Mouse (Mus musculus): ENCODE data around the gene Gm45062. TPM values are rescaled to one million over a fixed set of nuclear protein-coding genes. Genes with fewer than 3 reads are reported as not detected.

Gm45062 gene
- polyA plus RNA-seq, 1 experiment, result 3.9 TPM

GRCm38 (mm10) chr6:8373051-8373450, 113.8 kb downstream of the Gm45062 start:
- H3K4me3 ChIP-seq (ENCODE audit: insufficient read depth, low read depth, low read length), result no peak overlapping the region
- H3K27ac ChIP-seq (replicated peaks; ENCODE audit: low read depth, low read length), result no peak overlapping the region
- no peaks in the 10 kb centered on the region for H3K4me1 ChIP-seq (ENCODE audit: control insufficient read depth, insufficient read depth, insufficient read length, low read length)

GRCm38 (mm10) chr6:8373851-8374250, 114.6 kb downstream of the Gm45062 start:
- H3K27ac ChIP-seq (replicated peaks; ENCODE audit: low read depth, low read length), result no peak overlapping the region
- no peaks in the 10 kb centered on the region for H3K4me1 ChIP-seq (ENCODE audit: control insufficient read depth, insufficient read depth, insufficient read length, low read length)
- H3K4me3 ChIP-seq (ENCODE audit: insufficient read depth, low read depth, low read length), result no peak overlapping the region

GRCm38 (mm10) chr6:8374290-8374689, 115.0 kb downstream of the Gm45062 start:
- H3K4me1 ChIP-seq (ENCODE audit: control insufficient read depth, insufficient read depth, insufficient read length, low read length), result no peaks in the 10 kb centered on the region
- no peak overlapping the region for H3K4me3 ChIP-seq (ENCODE audit: insufficient read depth, low read depth, low read length)
- no peak overlapping the region for H3K27ac ChIP-seq (replicated peaks; ENCODE audit: low read depth, low read length)

DNA sequence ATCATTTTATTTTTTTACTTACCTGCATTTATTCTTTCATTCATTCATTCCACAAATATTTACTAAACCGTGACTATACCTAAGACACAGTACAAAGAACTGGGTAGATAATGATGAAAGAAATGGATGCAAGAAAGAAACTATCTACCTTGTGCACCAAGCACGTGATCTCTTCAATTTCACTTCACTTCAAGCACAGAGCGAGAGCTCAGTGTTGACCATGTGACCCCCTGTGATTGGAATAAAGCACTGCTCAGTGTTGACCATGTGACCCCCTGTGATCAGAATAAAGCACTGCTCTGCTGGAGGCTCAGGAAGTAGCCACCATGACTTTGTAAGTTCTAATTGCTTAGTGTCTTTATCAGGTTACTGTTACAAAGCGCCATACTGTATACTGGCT, 115.5 kb downstream of the Gm45062 start:
- Histone ChIP-seq H3K4me1 (ENCODE audit: control insufficient read depth, insufficient read depth, insufficient read length, low read length) (no peaks in the 10 kb centered on the region), H3K4me3 (ENCODE audit: insufficient read depth, low read depth, low read length) (no peak overlapping the region), H3K27ac (replicated peaks; ENCODE audit: low read depth, low read length) (no peak overlapping the region)

DNA sequence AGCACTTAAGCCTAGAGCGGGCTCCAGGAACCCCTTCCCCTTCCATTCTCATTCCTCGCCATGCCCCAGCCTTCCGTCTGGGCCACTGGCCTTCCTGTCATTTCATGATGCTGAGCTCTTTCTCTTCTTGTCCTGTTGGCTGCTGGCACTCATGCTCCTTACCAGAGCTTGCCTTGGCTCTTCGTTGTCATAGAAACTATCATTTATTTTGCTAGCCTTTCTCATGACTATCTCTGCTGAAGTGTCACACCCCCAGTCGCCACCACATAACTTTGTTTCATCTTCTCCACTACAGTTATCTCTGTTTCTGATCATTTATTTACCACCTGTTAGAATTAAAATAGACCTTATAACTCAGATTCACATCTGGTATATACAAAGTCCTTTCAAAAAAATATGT, 117.1 kb downstream of the Gm45062 start:
- Histone ChIP-seq H3K4me1 (ENCODE audit: control insufficient read depth, insufficient read depth, insufficient read length, low read length) (no peaks in the 10 kb centered on the region), H3K27ac (replicated peaks; ENCODE audit: low read depth, low read length) (no peak overlapping the region), H3K4me3 (ENCODE audit: insufficient read depth, low read depth, low read length) (no peak overlapping the region)

DNA sequence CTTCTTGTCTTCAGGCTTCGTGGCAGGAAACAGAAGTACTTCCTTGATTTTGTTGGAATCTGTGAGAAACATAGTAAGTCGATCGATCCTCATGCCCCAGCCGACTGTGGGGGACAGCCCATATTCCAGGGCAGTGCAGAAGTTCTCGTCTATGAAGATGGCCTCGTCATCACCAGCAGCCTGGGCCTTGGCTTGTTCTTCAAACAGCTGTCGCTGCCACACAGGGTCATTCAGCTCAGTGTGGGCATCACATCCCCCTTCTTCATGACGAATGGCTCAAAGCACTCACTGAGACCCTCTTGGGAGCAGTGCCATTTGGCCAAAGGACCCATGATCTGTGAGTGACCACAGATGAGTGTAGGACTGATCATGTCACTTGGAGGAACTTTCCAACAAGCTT, 118.4 kb downstream of the Gm45062 start:
- Histone ChIP-seq H3K27ac (replicated peaks; ENCODE audit: low read depth, low read length) (no peak overlapping the region), H3K4me3 (ENCODE audit: insufficient read depth, low read depth, low read length) (no peak overlapping the region), H3K4me1 (ENCODE audit: control insufficient read depth, insufficient read depth, insufficient read length, low read length) (no peaks in the 10 kb centered on the region)

- Histone ChIP-seq H3K27ac (replicated peaks; ENCODE audit: low read depth, low read length) (no peak overlapping the region), H3K4me1 (ENCODE audit: control insufficient read depth, insufficient read depth, insufficient read length, low read length) (no peaks in the 10 kb centered on the region), H3K4me3 (ENCODE audit: insufficient read depth, low read depth, low read length) (no peak overlapping the region)
Observed at GRCm38 (mm10) chr6:8389307-8389706, 130.1 kb downstream of the Gm45062 start.

- H3K4me1 ChIP-seq (ENCODE audit: control insufficient read depth, insufficient read depth, insufficient read length, low read length), result no peaks in the 10 kb centered on the region
- no peak overlapping the region for H3K27ac ChIP-seq (replicated peaks; ENCODE audit: low read depth, low read length)
- no peak overlapping the region for H3K4me3 ChIP-seq (ENCODE audit: insufficient read depth, low read depth, low read length)
Observed at GRCm38 (mm10) chr6:8390296-8390695, 131.0 kb downstream of the Gm45062 start.

GRCm38 (mm10) chr6:8390935-8391334, 131.7 kb downstream of the Gm45062 start:
- H3K4me1 ChIP-seq (ENCODE audit: control insufficient read depth, insufficient read depth, insufficient read length, low read length), result no peaks in the 10 kb centered on the region
- no peak overlapping the region for H3K27ac ChIP-seq (replicated peaks; ENCODE audit: low read depth, low read length)
- no peak overlapping the region for H3K4me3 ChIP-seq (ENCODE audit: insufficient read depth, low read depth, low read length)

DNA sequence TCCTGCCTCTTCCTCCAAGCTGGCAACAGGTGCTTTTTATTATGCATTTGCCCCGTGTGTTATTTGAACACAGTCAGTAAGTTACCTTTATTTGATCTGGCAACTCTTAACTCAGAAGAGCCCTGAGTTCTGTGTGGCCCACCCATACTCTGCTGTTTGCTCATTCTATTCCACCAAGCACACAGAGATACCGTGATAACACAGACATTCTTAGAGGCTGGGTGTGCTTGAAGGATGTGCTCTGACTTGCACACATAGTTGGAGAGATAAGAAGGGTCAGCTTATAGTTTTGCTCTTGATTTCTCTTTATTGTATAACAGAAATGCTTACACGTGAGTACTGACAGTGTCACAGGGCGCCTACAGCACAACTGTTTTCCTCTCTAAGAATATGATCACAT, 133.8 kb downstream of the Gm45062 start:
- H3K27ac ChIP-seq (replicated peaks; ENCODE audit: low read depth, low read length), result no peak overlapping the region
- H3K4me3 ChIP-seq (ENCODE audit: insufficient read depth, low read depth, low read length), result no peak overlapping the region
- H3K4me1 ChIP-seq (ENCODE audit: control insufficient read depth, insufficient read depth, insufficient read length, low read length), result no peaks in the 10 kb centered on the region

DNA sequence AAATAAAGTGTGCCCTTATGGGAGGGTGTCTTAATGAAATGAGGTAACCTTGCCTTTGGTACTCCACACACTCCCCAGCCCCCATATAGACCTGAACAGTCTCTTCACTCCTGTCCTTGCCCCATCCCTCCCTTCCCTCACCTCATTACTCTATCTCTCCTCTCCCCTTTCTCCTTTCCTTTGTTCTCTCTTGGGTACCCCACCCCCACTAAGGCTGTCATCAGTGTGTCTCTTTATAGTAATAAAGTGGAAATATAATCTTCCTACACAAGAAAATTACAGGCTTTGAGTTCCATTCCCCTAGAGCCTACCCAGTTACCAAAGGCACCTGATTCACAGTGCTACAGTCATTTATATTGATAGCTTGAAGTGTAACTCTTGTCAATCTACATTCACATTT, 134.8 kb downstream of the Gm45062 start:
- no peak overlapping the region for H3K27ac ChIP-seq (replicated peaks; ENCODE audit: low read depth, low read length)
- H3K4me3 ChIP-seq (ENCODE audit: insufficient read depth, low read depth, low read length), result no peak overlapping the region
- H3K4me1 ChIP-seq (ENCODE audit: control insufficient read depth, insufficient read depth, insufficient read length, low read length), result no peaks in the 10 kb centered on the region

GRCm38 (mm10) chr6:8395061-8395460, 135.8 kb downstream of the Gm45062 start:
- Histone ChIP-seq H3K4me3 (ENCODE audit: insufficient read depth, low read depth, low read length) (no peak overlapping the region), H3K4me1 (ENCODE audit: control insufficient read depth, insufficient read depth, insufficient read length, low read length) (no peaks in the 10 kb centered on the region), H3K27ac (replicated peaks; ENCODE audit: low read depth, low read length) (no peak overlapping the region)

DNA sequence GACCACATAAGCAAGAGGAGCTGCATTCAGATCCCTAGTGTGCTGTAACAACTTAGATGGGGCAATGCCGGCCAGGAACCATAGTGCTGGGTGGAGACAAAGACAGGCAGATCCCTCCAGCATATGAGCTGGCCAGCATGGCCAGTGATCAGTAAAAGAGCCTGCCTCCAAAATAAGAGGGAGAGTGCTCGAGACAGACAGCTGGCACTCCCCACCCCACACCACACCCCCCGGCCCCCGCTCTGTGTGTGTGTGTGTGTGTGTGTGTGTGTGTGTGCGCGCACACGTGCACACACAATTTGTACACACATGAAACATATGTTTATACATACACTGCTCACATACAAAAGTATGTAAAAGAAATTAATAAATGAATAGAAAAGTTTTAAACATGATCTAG, 138.0 kb downstream of the Gm45062 start:
- H3K4me3 ChIP-seq (ENCODE audit: insufficient read depth, low read depth, low read length), result no peak overlapping the region
- H3K27ac ChIP-seq (replicated peaks; ENCODE audit: low read depth, low read length), result no peak overlapping the region
- no peaks in the 10 kb centered on the region for H3K4me1 ChIP-seq (ENCODE audit: control insufficient read depth, insufficient read depth, insufficient read length, low read length)

DNA sequence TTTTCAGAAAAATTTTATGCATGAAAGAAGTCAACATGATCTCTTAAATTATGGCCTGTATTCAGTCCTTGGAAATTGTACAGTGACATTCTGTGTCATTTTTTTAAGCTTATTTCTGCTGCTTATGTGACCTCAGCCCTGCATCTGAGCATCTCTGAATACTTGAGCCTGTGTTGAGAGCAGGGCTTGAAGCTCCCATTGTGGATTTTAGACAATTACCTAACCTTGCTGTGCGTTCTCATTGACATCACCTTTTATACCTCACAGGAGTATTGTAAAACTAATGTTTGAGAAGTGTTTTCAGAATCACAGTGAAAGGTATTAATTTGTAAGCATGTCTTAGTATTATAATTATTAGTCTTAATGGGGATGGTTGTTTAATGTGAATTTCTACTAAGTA, 140.5 kb downstream of the Gm45062 start:
- no peak overlapping the region for H3K4me3 ChIP-seq (ENCODE audit: insufficient read depth, low read depth, low read length)
- H3K4me1 ChIP-seq (ENCODE audit: control insufficient read depth, insufficient read depth, insufficient read length, low read length), result no peaks in the 10 kb centered on the region
- no peak overlapping the region for H3K27ac ChIP-seq (replicated peaks; ENCODE audit: low read depth, low read length)

- Histone ChIP-seq H3K4me1 (ENCODE audit: control insufficient read depth, insufficient read depth, insufficient read length, low read length) (no peaks in the 10 kb centered on the region), H3K4me3 (ENCODE audit: insufficient read depth, low read depth, low read length) (no peak overlapping the region), H3K27ac (replicated peaks; ENCODE audit: low read depth, low read length) (no peak overlapping the region)
Observed at GRCm38 (mm10) chr6:8403127-8403526, 143.9 kb downstream of the Gm45062 start.

GRCm38 (mm10) chr6:8405844-8406243, 146.6 kb downstream of the Gm45062 start:
- Histone ChIP-seq H3K4me1 (ENCODE audit: control insufficient read depth, insufficient read depth, insufficient read length, low read length) (no peaks in the 10 kb centered on the region), H3K27ac (replicated peaks; ENCODE audit: low read depth, low read length) (no peak overlapping the region), H3K4me3 (ENCODE audit: insufficient read depth, low read depth, low read length) (no peak overlapping the region)

DNA sequence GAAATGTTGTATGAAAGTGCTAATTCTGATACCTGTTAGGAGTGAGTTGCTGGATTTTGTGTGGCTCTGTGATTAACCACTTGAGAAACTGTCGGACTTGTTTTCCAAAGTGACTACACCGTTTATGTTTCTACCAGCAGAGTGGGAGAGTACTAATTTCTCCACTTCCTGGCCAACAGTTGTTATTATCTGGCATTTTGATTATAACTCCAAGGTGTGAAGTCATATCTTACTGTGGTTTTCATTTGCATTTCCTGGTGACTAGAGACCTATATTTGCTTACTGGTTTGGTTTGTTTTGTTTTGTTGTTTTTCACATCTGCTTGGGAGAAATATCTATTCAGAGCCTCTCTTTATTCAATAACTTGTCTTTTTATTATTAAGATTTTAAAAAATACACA, 149.1 kb downstream of the Gm45062 start:
- Histone ChIP-seq H3K4me3 (ENCODE audit: insufficient read depth, low read depth, low read length) (no peak overlapping the region), H3K4me1 (ENCODE audit: control insufficient read depth, insufficient read depth, insufficient read length, low read length) (no peaks in the 10 kb centered on the region), H3K27ac (replicated peaks; ENCODE audit: low read depth, low read length) (no peak overlapping the region)

All from brown adipose tissue, adult 24 weeks (tissue).